In the genomic region with DNA sequence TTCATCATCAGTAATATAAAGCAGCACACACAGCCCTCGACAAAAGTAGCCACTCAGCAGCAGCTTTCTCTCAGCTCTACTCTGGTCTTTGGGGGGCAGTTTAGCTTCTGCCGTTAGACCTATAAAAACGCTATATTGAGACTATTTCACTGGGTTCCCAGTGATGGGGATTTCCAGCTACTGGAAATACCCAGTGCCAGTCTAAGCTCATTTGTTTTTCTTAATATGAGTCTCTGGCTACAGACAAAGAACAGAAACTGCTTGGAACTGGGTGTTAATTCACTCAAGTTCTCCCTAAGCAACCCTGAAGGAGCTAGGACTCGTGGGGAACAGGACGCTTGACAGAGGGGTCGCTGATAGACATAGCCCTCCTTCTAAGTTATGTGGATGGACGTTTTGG, we compare ENCODE assay signal across 28 mouse cellular contexts.
DNase-seq lines count a peak whose midpoint lies in the region; ATAC-seq and TF ChIP-seq lines count a peak whose summit lies in the region.
"Had no signal": no experiment of that assay in that cellular context is flagged by ENCODE, and none has a peak within 500 bp of the region (broad histone marks: within the 10 kb centered on the region; RNA-seq: fewer than 3 reads in every experiment).

No protein-coding gene starts in this region.

- TF ChIP-seq CTCF in kidney, postnatal 0 days (IDR thresholded peaks at IDR 0.05; ENCODE audit: low read depth): no peak

- no peak overlapping the region for H3K4me2 ChIP-seq in forebrain, embryonic 14.5 days (ENCODE audit: low read length)
- no peak overlapping the region for H3K4me2 ChIP-seq in kidney, postnatal 0 days (ENCODE audit: low read length)
- H3K4me2 ChIP-seq: forebrain, embryonic 13.5 days; heart, embryonic 12.5 days; hindbrain, embryonic 13.5 days; intestine, embryonic 15.5 days; liver, embryonic 13.5 days; midbrain, embryonic 15.5 days; neural tube, embryonic 12.5 days; stomach, embryonic 15.5 days had no signal

- H3K36me3 ChIP-seq in forebrain, embryonic 10.5 days (replicated peaks): no peaks in the 10 kb centered on the region
- H3K36me3 ChIP-seq in forebrain, embryonic 14.5 days (ENCODE audit: control insufficient read depth, insufficient read depth, low read length): no peaks in the 10 kb centered on the region
- no peaks in the 10 kb centered on the region for H3K36me3 ChIP-seq in kidney, postnatal 0 days (ENCODE audit: insufficient read depth, low read length)
- no peaks in the 10 kb centered on the region for H3K36me3 ChIP-seq in limb, embryonic 10.5 days
- H3K36me3 ChIP-seq: heart, embryonic 12.5 days; hindbrain, embryonic 13.5 days; intestine, embryonic 15.5 days; liver, embryonic 13.5 days; midbrain, embryonic 15.5 days; neural tube, embryonic 12.5 days; stomach, embryonic 15.5 days had no signal

- WGBS in forebrain, embryonic 10.5 days: 87% methylated on average over 7 of the region's 7 CpGs
- WGBS in forebrain, embryonic 14.5 days: 77% methylated on average over 7 of the region's 7 CpGs
- WGBS in kidney, postnatal 0 days: 59% methylated on average over 7 of the region's 7 CpGs
- 78% methylated on average over 7 of the region's 7 CpGs for WGBS in limb, embryonic 10.5 days

- H3K4me1 ChIP-seq in forebrain, embryonic 10.5 days: peaks cover 28% of the 10 kb centered on the region
- no peaks in the 10 kb centered on the region for H3K4me1 ChIP-seq in forebrain, embryonic 14.5 days (ENCODE audit: control insufficient read depth, insufficient read depth, low read length)
- H3K4me1 ChIP-seq in kidney, postnatal 0 days (replicated peaks; ENCODE audit: insufficient read depth, low read length): 0 out of 2 replicates have a peak, but pooled peaks cover 10% of the 10 kb centered on the region
- H3K4me1 ChIP-seq in limb, embryonic 10.5 days: peaks cover 48% of the 10 kb centered on the region
- H3K4me1 ChIP-seq: hindbrain, embryonic 13.5 days; liver, embryonic 13.5 days; megakaryocyte, embryonic 14.5 days; midbrain, embryonic 15.5 days; neural tube, embryonic 12.5 days had no signal

- no peak overlapping the region for H3K9ac ChIP-seq in forebrain, embryonic 14.5 days (ENCODE audit: low read length)
- H3K9ac ChIP-seq in kidney, postnatal 0 days (ENCODE audit: low read depth, low read length): no peak overlapping the region
- H3K9ac ChIP-seq: forebrain, embryonic 13.5 days; heart, embryonic 12.5 days; hindbrain, embryonic 13.5 days; intestine, embryonic 15.5 days; liver, embryonic 13.5 days; midbrain, embryonic 15.5 days; neural tube, embryonic 12.5 days; stomach, embryonic 15.5 days had no signal

- H3K9me3 ChIP-seq in forebrain, embryonic 10.5 days: no peaks in the 10 kb centered on the region
- no peaks in the 10 kb centered on the region for H3K9me3 ChIP-seq in forebrain, embryonic 14.5 days (replicated peaks; ENCODE audit: control insufficient read depth, low read length)
- H3K9me3 ChIP-seq in kidney, postnatal 0 days (replicated peaks; ENCODE audit: low read length): no peaks in the 10 kb centered on the region
- no peaks in the 10 kb centered on the region for H3K9me3 ChIP-seq in limb, embryonic 10.5 days (replicated peaks)
- H3K9me3 ChIP-seq: forebrain, embryonic 13.5 days; heart, embryonic 12.5 days; hindbrain, embryonic 13.5 days; intestine, embryonic 15.5 days; liver, embryonic 13.5 days; midbrain, embryonic 15.5 days; neural tube, embryonic 12.5 days; stomach, embryonic 15.5 days had no signal

- H3K27ac ChIP-seq in forebrain, embryonic 10.5 days: 0 out of 2 replicates have a peak overlapping the region, but pooled peaks have one; percentile 48
- no peak overlapping the region for H3K27ac ChIP-seq in forebrain, embryonic 14.5 days (ENCODE audit: low read depth, low read length)
- H3K27ac ChIP-seq in kidney, postnatal 0 days: peak overlapping the region; percentile 48; the same call in 1 of the 2 replicates
- H3K27ac ChIP-seq in limb, embryonic 10.5 days: 0 out of 2 replicates have a peak overlapping the region, but pooled peaks have one; percentile 25
- H3K27ac ChIP-seq: forebrain, embryonic 13.5 days; hindbrain, embryonic 13.5 days; intestine, embryonic 15.5 days; left cerebral cortex, adult 2 months; liver, embryonic 13.5 days; midbrain, embryonic 15.5 days; neural tube, embryonic 12.5 days had no signal

- H3K27me3 ChIP-seq in forebrain, embryonic 10.5 days (ENCODE audit: poor library complexity, severe bottlenecking): no peaks in the 10 kb centered on the region
- no peaks in the 10 kb centered on the region for H3K27me3 ChIP-seq in forebrain, embryonic 14.5 days (replicated peaks; ENCODE audit: control insufficient read depth, insufficient read depth, low read length)
- no peaks in the 10 kb centered on the region for H3K27me3 ChIP-seq in kidney, postnatal 0 days (ENCODE audit: insufficient read depth, low read length)
- H3K27me3 ChIP-seq in limb, embryonic 10.5 days (ENCODE audit: low read depth, poor library complexity, severe bottlenecking): no peaks in the 10 kb centered on the region
- H3K27me3 ChIP-seq: forebrain, embryonic 13.5 days; heart, embryonic 12.5 days; hindbrain, embryonic 13.5 days; intestine, embryonic 15.5 days; liver, embryonic 13.5 days; megakaryocyte, embryonic 14.5 days; midbrain, embryonic 15.5 days; neural tube, embryonic 12.5 days; stomach, embryonic 15.5 days had no signal

- H3K4me3 ChIP-seq in forebrain, embryonic 10.5 days: no peak overlapping the region
- no peak overlapping the region for H3K4me3 ChIP-seq in forebrain, embryonic 14.5 days (ENCODE audit: low read depth, low read length)
- no peak overlapping the region for H3K4me3 ChIP-seq in kidney, postnatal 0 days (replicated peaks; ENCODE audit: low read depth, low read length)
- no peak overlapping the region for H3K4me3 ChIP-seq in limb, embryonic 10.5 days
- H3K4me3 ChIP-seq: erythroblast, embryonic 14.5 days; forebrain, embryonic 13.5 days; heart, embryonic 12.5 days; hindbrain, embryonic 13.5 days; intestine, embryonic 15.5 days; left cerebral cortex, adult 2 months; liver, embryonic 13.5 days; megakaryocyte, embryonic 14.5 days; midbrain, embryonic 15.5 days; neural tube, embryonic 12.5 days; stomach, embryonic 15.5 days had no signal

- no peak for ATAC-seq in forebrain, embryonic 14.5 days
- no peak for ATAC-seq in kidney, postnatal 0 days (replicated peaks; ENCODE audit: low FRiP score, low read depth)
- ATAC-seq in CD4-positive, CD25-positive, alpha-beta regulatory T cell, adult 4 months: peak; percentile 79
- ATAC-seq: midbrain, embryonic 15.5 days had no signal

- intact Hi-C loops in left cerebral cortex, postnatal 10 days (cut with DNase I): no loop called here

- DNase-seq in forebrain, embryonic 10.5 days (ENCODE audit: extremely low spot score, low spot score): no peak
- no peak for DNase-seq in forebrain, embryonic 14.5 days (ENCODE audit: low spot score)
- no peak for DNase-seq in kidney, postnatal 0 days (ENCODE audit: low spot score)
- no peak for DNase-seq in kidney, postnatal 25 days
- no peak for DNase-seq in limb, embryonic 10.5 days (ENCODE audit: low spot score)
- no peak for DNase-seq in left cerebral cortex, postnatal 10 days (ENCODE audit: extremely low spot score in 1 of 2, low spot score in 2 of 2)
- DNase-seq in embryo, embryonic 11 days: no peak
- DNase-seq: adrenal gland, postnatal 36 days; cerebellum, adult 9-10 months; gastrocnemius, postnatal 10 days; heart, postnatal 14 days; left cerebral cortex, postnatal 4 days; liver, embryonic 13.5 days; lung, adult 2 months; retina, postnatal 1 day; thymus, adult 2 months; thymus, postnatal 4 days had no signal
